10 mouse cellular contexts compared by ENCODE assay signal in the genomic region with DNA sequence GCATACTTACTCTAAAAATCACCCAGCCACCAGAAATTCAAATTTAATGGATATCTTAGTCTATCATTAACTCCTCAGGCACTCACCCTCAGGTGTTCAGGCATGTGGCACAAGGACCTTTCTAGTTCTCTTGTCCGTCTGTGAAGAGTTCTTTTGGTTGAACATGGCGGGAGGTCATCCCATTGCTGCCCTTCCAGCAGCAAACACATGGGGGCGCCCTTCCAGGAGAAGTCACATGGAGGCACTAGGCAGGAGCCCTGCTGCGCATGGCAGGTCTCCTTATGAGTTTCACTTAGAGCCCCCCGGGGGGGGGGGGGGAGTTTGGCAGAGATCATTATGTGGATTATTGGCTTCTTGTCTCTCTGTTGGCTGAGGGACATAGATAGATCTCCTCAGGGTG. TPM values are rescaled to one million over a fixed set of nuclear protein-coding genes. Genes with fewer than 3 reads are reported as not detected.
DNase-seq lines count a peak whose midpoint lies in the region; ATAC-seq and TF ChIP-seq lines count a peak whose summit lies in the region.
"Had no signal": no experiment of that assay in that cellular context is flagged by ENCODE, and none has a peak within 500 bp of the region (broad histone marks: within the 10 kb centered on the region; RNA-seq: fewer than 3 reads in every experiment).

No protein-coding gene starts in this region.

- ATAC-seq in granulocyte monocyte progenitor cell, adult 5-6 weeks (replicated peaks; ENCODE audit: poor library complexity, severe bottlenecking), result peak; percentile 48; the same call in 1 of the 2 replicates
- ATAC-seq in forebrain, embryonic 13.5 days, result no peak

- H3K4me2 ChIP-seq in CH12.LX (ENCODE audit: insufficient read depth, low read depth, poor library complexity, severe bottlenecking), result no peak overlapping the region
- no peak overlapping the region for H3K4me2 ChIP-seq in forebrain, embryonic 13.5 days
- H3K4me2 ChIP-seq: embryonic facial prominence, embryonic 15.5 days; neural tube, embryonic 13.5 days had no signal

- no peaks in the 10 kb centered on the region for H3K36me3 ChIP-seq in heart, embryonic 10.5 days
- H3K36me3 ChIP-seq in CH12.LX (replicated peaks in 1 of 2; ENCODE audit: control insufficient read depth in 1 of 2, insufficient read depth in 1 of 2, low read length in 1 of 2), result peaks cover 77 to 93% of the 10 kb centered on the region in 2 experiments
- no peaks in the 10 kb centered on the region for H3K36me3 ChIP-seq in forebrain, embryonic 13.5 days (ENCODE audit: poor library complexity, severe bottlenecking)
- H3K36me3 ChIP-seq: embryonic facial prominence, embryonic 15.5 days; neural tube, embryonic 13.5 days had no signal

- TF ChIP-seq POLR2A in CH12.LX (IDR thresholded peaks at IDR 0.05; ENCODE audit: low read depth, low read length), result no peak

- peaks cover 12% of the 10 kb centered on the region for H3K4me1 ChIP-seq in heart, embryonic 10.5 days
- no peaks in the 10 kb centered on the region for H3K4me1 ChIP-seq in CH12.LX (ENCODE audit: control insufficient read depth in 1 of 2, insufficient read depth in 2 of 2)
- H3K4me1 ChIP-seq in forebrain, embryonic 13.5 days, result no peaks in the 10 kb centered on the region
- H3K4me1 ChIP-seq: embryonic facial prominence, embryonic 15.5 days; neural tube, embryonic 13.5 days had no signal

- no peaks in the 10 kb centered on the region for H3K79me2 ChIP-seq in CH12.LX (replicated peaks; ENCODE audit: control insufficient read depth, extremely low read depth, insufficient read depth, poor library complexity, severe bottlenecking)

- H3K27me3 ChIP-seq in heart, embryonic 10.5 days (ENCODE audit: insufficient read depth, poor library complexity, severe bottlenecking), result no peaks in the 10 kb centered on the region
- H3K27me3 ChIP-seq in CH12.LX (replicated peaks), result no peaks in the 10 kb centered on the region
- no peaks in the 10 kb centered on the region for H3K27me3 ChIP-seq in forebrain, embryonic 13.5 days
- H3K27me3 ChIP-seq: embryonic facial prominence, embryonic 15.5 days; neural tube, embryonic 13.5 days had no signal

- dilution Hi-C loops in CH12.LX (cut with MboI; ENCODE audit: extremely low pct_ligation_motif_present, extremely low pct_unique_long_range_greater_than_20kb, low sequenced_read_pairs), result no loop called here

- DNase-seq in heart, adult 18-20 months, result peak; percentile 17 to 50
- no peak for DNase-seq in heart, embryonic 10.5 days (ENCODE audit: low spot score)
- peak; percentile 35 for DNase-seq in CH12.LX (ENCODE audit: extremely low read depth)
- peak; percentile 29 to 62 for DNase-seq in natural killer cell, adult 2 months (ENCODE audit: low spot score in 2 of 2)
- DNase-seq in layer of hippocampus, adult 11-12 months (ENCODE audit: low spot score), result no peak
- no peak for DNase-seq in cerebellum, postnatal 14 days

- in situ Hi-C loops in CH12.LX (cut with MboI; ENCODE audit: low pct_ligation_motif_present, low pct_unique_long_range_greater_than_20kb, low sequenced_read_pairs), result no loop called here

- H3K9ac ChIP-seq in CH12.LX (ENCODE audit: insufficient read depth, low read depth), result no peak overlapping the region
- no peak overlapping the region for H3K9ac ChIP-seq in forebrain, embryonic 13.5 days
- H3K9ac ChIP-seq: embryonic facial prominence, embryonic 15.5 days; neural tube, embryonic 13.5 days had no signal

- no peak for TF ChIP-seq EP300 in CH12.LX (IDR thresholded peaks at IDR 0.05; ENCODE audit: low read length)

- 74% methylated on average over 5 of the region's 5 CpGs for WGBS in heart, embryonic 10.5 days
- 73% methylated on average over 5 of the region's 5 CpGs for WGBS in forebrain, embryonic 13.5 days

- peak in 1 of 2 experiments; percentile 52; a peak in 3 of 4 replicates for TF ChIP-seq CTCF in CH12.LX (conservative IDR thresholded peaks at IDR 0.05 in 1 of 2, IDR thresholded peaks at IDR 0.05 in 1 of 2; ENCODE audit: low read depth in 2 of 2, low read length in 2 of 2)

- no peak overlapping the region for H3K27ac ChIP-seq in heart, embryonic 10.5 days
- H3K27ac ChIP-seq in CH12.LX (ENCODE audit: insufficient read depth, low read depth), result no peak overlapping the region
- H3K27ac ChIP-seq in forebrain, embryonic 13.5 days, result no peak overlapping the region
- H3K27ac ChIP-seq: embryonic facial prominence, embryonic 15.5 days; neural tube, embryonic 13.5 days had no signal

- no peaks in the 10 kb centered on the region for H3K9me3 ChIP-seq in heart, embryonic 10.5 days
- H3K9me3 ChIP-seq in CH12.LX (replicated peaks; ENCODE audit: low read length), result no peaks in the 10 kb centered on the region
- H3K9me3 ChIP-seq in forebrain, embryonic 13.5 days (replicated peaks), result no peaks in the 10 kb centered on the region
- H3K9me3 ChIP-seq: embryonic facial prominence, embryonic 15.5 days; neural tube, embryonic 13.5 days had no signal

- no peak; the same call in 1 of the 2 replicates for TF ChIP-seq RAD21 in CH12.LX (IDR thresholded peaks at IDR 0.05; ENCODE audit: low read depth, low read length)

- H3K4me3 ChIP-seq in heart, embryonic 10.5 days, result no peak overlapping the region
- H3K4me3 ChIP-seq in CH12.LX (replicated peaks in 1 of 3; ENCODE audit: low read depth in 2 of 3, low read length in 2 of 3, poor library complexity in 1 of 3), result no peak overlapping the region
- no peak overlapping the region for H3K4me3 ChIP-seq in forebrain, embryonic 13.5 days
- H3K4me3 ChIP-seq: embryonic facial prominence, embryonic 15.5 days; neural tube, embryonic 13.5 days had no signal

TF ChIP-seq in CH12.LX, 34 proteins besides CTCF, POLR2A, EP300 and RAD21:
- no peak for TF ChIP-seq KAT2A (IDR thresholded peaks at IDR 0.05; ENCODE audit: insufficient replicate concordance, low read length)
- TF ChIP-seq ZNF384 (IDR thresholded peaks at IDR 0.05; ENCODE audit: low read depth, low read length), result no peak
- no peak for TF ChIP-seq CHD1 (IDR thresholded peaks at IDR 0.05; ENCODE audit: low read depth, low read length)
- TF ChIP-seq GABPA (IDR thresholded peaks at IDR 0.05; ENCODE audit: insufficient replicate concordance, low read depth, low read length), result no peak
- TF ChIP-seq SIN3A (IDR thresholded peaks at IDR 0.05; ENCODE audit: low read length), result no peak
- no peak for TF ChIP-seq PAX5 (IDR thresholded peaks at IDR 0.05; ENCODE audit: low read length)
- TF ChIP-seq SMC3 (IDR thresholded peaks at IDR 0.05; ENCODE audit: low read depth, low read length), result peak; percentile 23; the same call in 1 of the 2 replicates

RNA-seq across cellular contexts. Expression of a gene that starts 59.3 kb away (rescaled TPM):
- 10 to 100 TPM; 27.8 to 32.3 TPM for total RNA-seq in heart, adult 18-20 months (2021)
- polyA plus RNA-seq in heart, embryonic 10.5 days (2016; fragmentation: Nextera tagmentation; extraction: Ambion mirVana), result 32.1 and 33.5 TPM in 2 replicates
- total RNA-seq in CH12.LX (2012; rRNA removed) (19.9 and 22.9 TPM in 2 replicates), CH12.LX (2014; rRNA removed) (19.9 and 23.6 TPM in 2 replicates)
- polyA plus RNA-seq in CH12.LX (2012; ENCODE audit: insufficient read length, low read depth), result 20.6 and 21.6 TPM in 2 replicates
- total RNA-seq in granulocyte monocyte progenitor cell, adult 5-6 weeks (2014; fragmentation: Nextera tagmentation), result 26.5 and 33.1 TPM in 2 replicates
- 51.9 and 77.5 TPM in 2 replicates for total RNA-seq in granulocyte monocyte progenitor cell, adult 5-6 weeks (2017)
- polyA plus RNA-seq in forebrain, embryonic 13.5 days (2015; fragmentation: Nextera tagmentation; extraction: Ambion mirVana), result 43.8 and 49.9 TPM in 2 replicates

Comparison
In these comparisons a context has a peak if more than half of its experiments do, and no peak if none do; other contexts are left out.
1. DNase-seq: peak in heart, adult 18-20 months (2 of 2), CH12.LX (single experiment) and natural killer cell, adult 2 months (2 of 2); none in heart, embryonic 10.5 days (single experiment), layer of hippocampus, adult 11-12 months (single experiment) and cerebellum, postnatal 14 days (0 of 2).